Mouse (Mus musculus): ENCODE measurements around the gene Cacna2d1. TPM values are rescaled to one million over a fixed set of nuclear protein-coding genes. Genes with fewer than 3 reads are reported as not detected.

Gene Cacna2d1
- polyA plus RNA-seq, 1 experiment = not detected

DNA sequence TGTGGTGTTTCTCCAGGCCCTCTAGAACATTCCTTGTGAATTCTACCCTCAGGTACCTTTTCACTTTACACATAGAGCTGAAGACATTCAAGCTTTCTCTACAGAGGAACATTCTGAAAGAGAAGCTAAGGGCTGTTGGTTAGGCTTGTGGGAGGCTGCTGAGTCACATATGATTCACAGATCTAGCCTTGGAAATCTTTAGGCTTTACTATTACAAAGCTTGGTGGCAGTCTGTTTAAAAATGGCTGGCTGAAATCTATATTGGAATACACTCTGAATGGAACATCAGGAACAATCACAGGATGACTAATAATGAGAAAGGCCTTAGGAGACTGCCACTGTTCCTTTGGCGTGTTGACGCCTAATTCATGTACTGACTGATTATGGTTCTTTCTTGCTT lies 66.4 kb downstream of the Cacna2d1 start:
- Histone ChIP-seq H3K27me3 (replicated peaks) (no peaks in the 10 kb centered on the region), H3K4me1 (no peaks in the 10 kb centered on the region), H3K4me3 (replicated peaks) (no peak overlapping the region), H3K36me3 (replicated peaks; ENCODE audit: low read length) (no peaks in the 10 kb centered on the region), H3K9me3 (0 out of 2 replicates have a peak, but pooled peaks cover 5% of the 10 kb centered on the region)
- TF ChIP-seq FLI1 (IDR thresholded peaks at IDR 0.05; ENCODE audit: low read length) (no peak), GATA1 (IDR thresholded peaks at IDR 0.05; ENCODE audit: borderline replicate concordance, low read length) (no peak)

- H3K4me1 ChIP-seq = no peaks in the 10 kb centered on the region
- H3K9me3 ChIP-seq = 0 out of 2 replicates have a peak, but pooled peaks cover 5% of the 10 kb centered on the region
- H3K36me3 ChIP-seq (replicated peaks; ENCODE audit: low read length) = no peaks in the 10 kb centered on the region
- TF ChIP-seq GATA1 (IDR thresholded peaks at IDR 0.05; ENCODE audit: borderline replicate concordance, low read length) = no peak
- TF ChIP-seq FLI1 (IDR thresholded peaks at IDR 0.05; ENCODE audit: low read length) = no peak
- no peak overlapping the region for H3K4me3 ChIP-seq (replicated peaks)
- no peaks in the 10 kb centered on the region for H3K27me3 ChIP-seq (replicated peaks)
Observed at GRCm38 (mm10) chr5:16002431-16003063, 68.1 kb downstream of the Cacna2d1 start.

DNA sequence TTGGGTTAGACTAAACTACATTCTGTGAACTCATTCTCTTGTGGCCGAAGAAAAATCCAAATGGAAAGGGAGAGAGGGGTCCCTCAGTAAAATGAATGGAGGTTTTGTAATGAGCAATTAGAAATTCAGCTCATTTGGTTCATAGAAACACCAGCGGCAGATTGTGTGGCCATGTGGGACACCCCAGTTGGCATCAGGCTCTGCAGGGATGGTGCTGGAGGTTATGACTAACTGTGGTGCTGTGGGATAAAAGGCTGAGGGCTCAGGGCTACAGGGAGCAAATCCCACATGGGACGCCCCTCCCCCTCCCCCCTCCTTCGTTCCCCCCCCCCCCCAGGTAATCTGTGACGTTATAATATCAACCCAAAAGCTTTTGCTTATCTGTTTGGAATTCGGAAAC lies 69.8 kb downstream of the Cacna2d1 start:
- Histone ChIP-seq H3K9me3 (0 out of 2 replicates have a peak, but pooled peaks cover 5% of the 10 kb centered on the region), H3K4me1 (no peaks in the 10 kb centered on the region), H3K27me3 (replicated peaks) (no peaks in the 10 kb centered on the region), H3K4me3 (replicated peaks) (no peak overlapping the region), H3K36me3 (replicated peaks; ENCODE audit: low read length) (no peaks in the 10 kb centered on the region)
- TF ChIP-seq FLI1 (IDR thresholded peaks at IDR 0.05; ENCODE audit: low read length) (no peak), GATA1 (IDR thresholded peaks at IDR 0.05; ENCODE audit: borderline replicate concordance, low read length) (no peak)

GRCm38 (mm10) chr5:16006964-16007363 lies 72.5 kb downstream of the Cacna2d1 start:
- H3K4me1 ChIP-seq = no peaks in the 10 kb centered on the region
- 0 out of 2 replicates have a peak, but pooled peaks cover 5% of the 10 kb centered on the region for H3K9me3 ChIP-seq
- TF ChIP-seq FLI1 (IDR thresholded peaks at IDR 0.05; ENCODE audit: low read length) = no peak
- no peak for TF ChIP-seq GATA1 (IDR thresholded peaks at IDR 0.05; ENCODE audit: borderline replicate concordance, low read length)
- no peaks in the 10 kb centered on the region for H3K27me3 ChIP-seq (replicated peaks)
- H3K4me3 ChIP-seq (replicated peaks) = no peak overlapping the region
- H3K36me3 ChIP-seq (replicated peaks; ENCODE audit: low read length) = no peaks in the 10 kb centered on the region

DNA sequence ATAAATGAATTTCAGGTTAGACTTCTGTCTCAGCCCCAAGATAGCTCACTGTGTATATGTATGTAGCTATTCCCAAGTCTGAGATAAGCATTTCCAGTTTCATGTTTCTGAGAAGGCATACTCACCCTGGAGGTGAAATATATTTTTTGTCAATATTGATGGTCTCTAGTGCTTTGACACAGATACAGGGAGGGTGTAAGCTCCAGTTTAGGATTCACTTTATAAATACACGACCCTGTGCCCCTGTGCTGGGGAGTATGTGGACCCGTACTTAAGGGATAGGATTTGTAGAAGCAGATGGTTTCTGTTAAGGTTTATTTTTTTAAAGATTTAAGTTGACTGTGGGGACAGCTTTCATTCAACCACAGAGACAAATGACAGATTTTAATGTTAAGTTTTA lies 79.2 kb downstream of the Cacna2d1 start:
- H3K4me3 ChIP-seq (replicated peaks) = no peak overlapping the region
- H3K36me3 ChIP-seq (replicated peaks; ENCODE audit: low read length) = no peaks in the 10 kb centered on the region
- H3K9me3 ChIP-seq = no peaks in the 10 kb centered on the region
- no peaks in the 10 kb centered on the region for H3K27me3 ChIP-seq (replicated peaks)
- no peaks in the 10 kb centered on the region for H3K4me1 ChIP-seq
- TF ChIP-seq GATA1 (IDR thresholded peaks at IDR 0.05; ENCODE audit: borderline replicate concordance, low read length) (no peak), FLI1 (IDR thresholded peaks at IDR 0.05; ENCODE audit: low read length) (no peak)

GRCm38 (mm10) chr5:16014392-16014791 lies 79.9 kb downstream of the Cacna2d1 start:
- H3K4me3 ChIP-seq (replicated peaks) = no peak overlapping the region
- TF ChIP-seq FLI1 (IDR thresholded peaks at IDR 0.05; ENCODE audit: low read length) = no peak
- TF ChIP-seq GATA1 (IDR thresholded peaks at IDR 0.05; ENCODE audit: borderline replicate concordance, low read length) = no peak
- H3K9me3 ChIP-seq = no peaks in the 10 kb centered on the region
- H3K4me1 ChIP-seq = no peaks in the 10 kb centered on the region
- H3K27me3 ChIP-seq (replicated peaks) = no peaks in the 10 kb centered on the region
- H3K36me3 ChIP-seq (replicated peaks; ENCODE audit: low read length) = no peaks in the 10 kb centered on the region

DNA sequence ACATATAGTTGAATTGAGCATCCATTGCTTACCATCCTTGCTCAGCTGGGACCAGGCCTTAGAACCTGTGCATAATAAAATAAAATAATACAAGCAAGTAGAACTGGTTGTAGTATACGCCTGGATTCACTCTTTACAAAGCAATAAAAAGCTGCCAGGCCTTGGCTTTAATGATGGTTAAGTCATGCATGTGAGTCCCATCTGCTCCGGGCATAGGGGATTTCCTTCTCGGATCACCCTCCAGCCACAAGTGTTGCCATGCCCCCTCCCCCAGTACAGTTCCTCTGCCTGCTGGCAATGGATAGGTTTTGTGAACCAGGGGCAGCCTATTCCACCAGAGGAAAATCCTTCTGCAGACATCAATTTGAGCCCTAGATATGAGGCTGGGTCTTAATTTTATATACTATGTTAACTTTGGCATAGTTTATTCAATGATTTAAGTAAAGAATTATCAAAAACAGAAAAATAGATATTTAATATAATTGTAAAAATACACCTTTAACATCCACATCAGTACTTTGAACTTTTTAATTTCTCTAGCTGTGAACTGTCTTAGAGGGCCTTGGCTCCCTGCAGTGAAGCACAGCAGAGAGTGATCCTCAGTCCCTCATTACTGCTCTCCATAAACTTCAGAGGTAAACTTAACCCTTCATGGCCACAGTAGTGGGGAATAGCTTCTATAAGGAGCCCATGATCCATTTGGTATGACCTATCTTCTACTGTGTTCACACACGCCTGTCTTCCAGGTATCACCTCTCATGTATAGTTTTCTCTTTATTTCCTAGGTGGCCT lies 90.3 kb downstream of the Cacna2d1 start:
- no peaks in the 10 kb centered on the region for H3K27me3 ChIP-seq (replicated peaks)
- no peaks in the 10 kb centered on the region for H3K36me3 ChIP-seq (replicated peaks; ENCODE audit: low read length)
- 0 out of 2 replicates have a peak, but pooled peaks cover 3% of the 10 kb centered on the region for H3K9me3 ChIP-seq
- TF ChIP-seq FLI1 (IDR thresholded peaks at IDR 0.05; ENCODE audit: low read length) = no peak
- no peak for TF ChIP-seq GATA1 (IDR thresholded peaks at IDR 0.05; ENCODE audit: borderline replicate concordance, low read length)
- no peak overlapping the region for H3K4me3 ChIP-seq (replicated peaks)
- H3K4me1 ChIP-seq = no peaks in the 10 kb centered on the region

GRCm38 (mm10) chr5:16028881-16029280 lies 94.4 kb downstream of the Cacna2d1 start:
- no peak overlapping the region for H3K4me3 ChIP-seq (replicated peaks)

GRCm38 (mm10) chr5:16029481-16029880 lies 95.0 kb downstream of the Cacna2d1 start:
- no peaks in the 10 kb centered on the region for H3K9me3 ChIP-seq
- no peaks in the 10 kb centered on the region for H3K27me3 ChIP-seq (replicated peaks)
- no peaks in the 10 kb centered on the region for H3K36me3 ChIP-seq (replicated peaks; ENCODE audit: low read length)
- TF ChIP-seq FLI1 (IDR thresholded peaks at IDR 0.05; ENCODE audit: low read length) (no peak), GATA1 (IDR thresholded peaks at IDR 0.05; ENCODE audit: borderline replicate concordance, low read length) (no peak)
- H3K4me3 ChIP-seq (replicated peaks) = no peak overlapping the region
- no peaks in the 10 kb centered on the region for H3K4me1 ChIP-seq

More at GRCm38 (mm10) chr5:16028881-16029280, 94.4 kb downstream of the Cacna2d1 start:
- no peaks in the 10 kb centered on the region for H3K4me1 ChIP-seq
- no peaks in the 10 kb centered on the region for H3K36me3 ChIP-seq (replicated peaks; ENCODE audit: low read length)
- no peaks in the 10 kb centered on the region for H3K9me3 ChIP-seq
- no peaks in the 10 kb centered on the region for H3K27me3 ChIP-seq (replicated peaks)
- no peak for TF ChIP-seq FLI1 (IDR thresholded peaks at IDR 0.05; ENCODE audit: low read length)
- no peak for TF ChIP-seq GATA1 (IDR thresholded peaks at IDR 0.05; ENCODE audit: borderline replicate concordance, low read length)

DNA sequence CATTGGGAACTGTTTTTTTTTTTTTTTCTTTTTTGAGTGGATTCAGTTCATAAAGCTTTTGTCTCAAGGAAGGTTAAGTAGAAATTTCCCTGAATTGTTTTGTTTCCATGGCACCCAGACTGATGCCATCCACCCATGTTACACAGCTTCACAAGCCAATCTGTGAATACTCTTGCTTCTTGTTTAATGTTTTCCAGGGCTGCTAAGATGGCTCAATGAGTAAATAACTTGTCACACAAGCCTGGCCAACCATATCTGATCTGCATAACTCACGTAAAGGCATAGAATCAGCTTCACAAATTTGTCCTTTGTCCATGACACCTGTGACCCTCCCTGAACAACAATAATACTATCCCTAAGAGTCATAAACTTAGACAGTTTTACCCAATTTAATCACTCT lies 99.1 kb downstream of the Cacna2d1 start:
- Histone ChIP-seq H3K9me3 (no peaks in the 10 kb centered on the region), H3K4me3 (replicated peaks) (no peak overlapping the region), H3K27me3 (replicated peaks) (no peaks in the 10 kb centered on the region), H3K36me3 (replicated peaks; ENCODE audit: low read length) (no peaks in the 10 kb centered on the region), H3K4me1 (no peaks in the 10 kb centered on the region)
- TF ChIP-seq GATA1 (IDR thresholded peaks at IDR 0.05; ENCODE audit: borderline replicate concordance, low read length) = no peak
- TF ChIP-seq FLI1 (IDR thresholded peaks at IDR 0.05; ENCODE audit: low read length) = no peak

Data from megakaryocyte, embryonic 14.5 days (primary cell).